Mouse (Mus musculus): ENCODE measurements around the gene Cdh20. TPM values are rescaled to one million over a fixed set of nuclear protein-coding genes. Genes with fewer than 3 reads are reported as not detected.

Cdh20 gene
- polyA plus RNA-seq, 1 experiment = not detected

DNA sequence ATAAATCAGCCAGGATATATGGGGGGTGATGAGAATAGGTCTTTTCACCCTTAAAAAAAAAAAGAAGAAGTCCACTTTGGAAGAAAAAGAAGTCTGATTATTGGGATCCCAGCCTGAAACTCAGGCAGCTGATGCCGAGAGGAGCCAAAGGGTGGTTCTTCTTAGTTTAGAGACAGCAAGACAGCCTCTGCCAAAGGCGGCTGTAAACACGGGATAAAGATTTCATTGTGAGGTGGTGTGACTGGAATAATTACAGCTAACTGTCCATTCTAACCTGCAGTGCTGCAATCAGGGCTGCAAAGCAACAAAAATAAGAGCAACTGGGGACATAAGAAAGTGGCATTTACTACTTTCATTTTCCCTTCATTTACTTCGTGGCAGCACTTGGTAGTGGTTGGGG is 3.6 kb downstream of the Cdh20 start:
- Histone ChIP-seq H3K4me3 (ENCODE audit: low read depth, low read length) (no peak overlapping the region), H3K27me3 (ENCODE audit: control insufficient read depth, insufficient read depth, low read length, poor library complexity, severe bottlenecking) (peaks cover 7% of the 10 kb centered on the region; the same call in 1 of the 2 replicates), H3K4me1 (ENCODE audit: control insufficient read depth, insufficient read depth, low read length) (no peaks in the 10 kb centered on the region), H3K27ac (ENCODE audit: insufficient read depth, low read length) (no peak overlapping the region), H3K9me3 (replicated peaks; ENCODE audit: control insufficient read depth, insufficient read depth, low read length, poor library complexity, severe bottlenecking) (no peaks in the 10 kb centered on the region), H3K36me3 (ENCODE audit: control insufficient read depth, insufficient read depth, low read length, poor library complexity, severe bottlenecking) (no peaks in the 10 kb centered on the region), H3K9ac (ENCODE audit: low read depth, poor library complexity, severe bottlenecking) (no peak overlapping the region)
- TF ChIP-seq EP300 (IDR thresholded peaks at IDR 0.05; ENCODE audit: insufficient read depth, low read depth, low read length) (no peak), POLR2A (IDR thresholded peaks at IDR 0.05; ENCODE audit: insufficient read depth, low read length) (no peak), CTCF (IDR thresholded peaks at IDR 0.05; ENCODE audit: low read depth, low read length) (no peak)

DNA sequence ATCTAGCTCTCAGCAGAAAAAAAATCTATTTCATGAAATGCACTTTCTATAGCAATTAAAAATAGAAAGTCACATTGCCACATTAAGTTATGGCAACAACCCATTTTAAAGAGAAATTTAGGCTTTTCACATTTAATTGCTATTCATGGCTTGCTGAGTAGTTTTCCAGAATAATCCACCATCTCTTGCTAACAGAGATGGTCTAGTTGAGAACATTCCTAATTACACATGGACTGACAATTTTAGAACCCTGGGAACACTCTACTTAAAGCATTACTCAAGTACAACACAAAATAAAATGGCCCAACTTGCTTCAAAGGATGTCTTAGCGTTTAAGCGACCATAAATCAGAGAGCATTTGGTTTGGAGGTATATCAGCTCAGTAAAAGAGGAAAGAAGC is 4.9 kb downstream of the Cdh20 start:
- Histone ChIP-seq H3K9me3 (replicated peaks; ENCODE audit: control insufficient read depth, insufficient read depth, low read length, poor library complexity, severe bottlenecking) (no peaks in the 10 kb centered on the region), H3K9ac (ENCODE audit: low read depth, poor library complexity, severe bottlenecking) (no peak overlapping the region), H3K27ac (ENCODE audit: insufficient read depth, low read length) (no peak overlapping the region), H3K4me3 (ENCODE audit: low read depth, low read length) (no peak overlapping the region), H3K4me1 (ENCODE audit: control insufficient read depth, insufficient read depth, low read length) (no peaks in the 10 kb centered on the region), H3K27me3 (ENCODE audit: control insufficient read depth, insufficient read depth, low read length, poor library complexity, severe bottlenecking) (peaks cover 3% of the 10 kb centered on the region; the same call in 1 of the 2 replicates), H3K36me3 (ENCODE audit: control insufficient read depth, insufficient read depth, low read length, poor library complexity, severe bottlenecking) (no peaks in the 10 kb centered on the region)
- no peak for TF ChIP-seq EP300 (IDR thresholded peaks at IDR 0.05; ENCODE audit: insufficient read depth, low read depth, low read length)

DNA sequence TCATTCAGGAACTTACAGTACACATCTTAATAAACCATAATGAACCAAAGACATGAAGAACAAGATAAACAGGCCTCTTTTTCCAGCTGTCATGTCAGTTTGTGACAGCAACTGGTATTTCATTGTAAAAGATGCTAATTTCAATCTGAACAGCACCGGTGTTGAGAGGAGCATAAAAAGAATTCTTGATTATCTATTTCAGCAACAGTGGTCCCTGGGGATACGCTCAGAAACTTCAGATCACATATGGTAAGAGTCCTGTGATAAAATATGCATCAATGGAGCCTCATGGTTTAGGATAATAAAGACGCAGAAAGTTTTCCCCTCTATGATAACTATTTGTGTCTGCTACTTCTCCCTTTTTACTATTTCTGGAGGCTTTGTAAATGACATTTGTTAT is 25.2 kb downstream of the Cdh20 start:
- no peak overlapping the region for H3K4me3 ChIP-seq (ENCODE audit: low read depth, low read length)

DNA sequence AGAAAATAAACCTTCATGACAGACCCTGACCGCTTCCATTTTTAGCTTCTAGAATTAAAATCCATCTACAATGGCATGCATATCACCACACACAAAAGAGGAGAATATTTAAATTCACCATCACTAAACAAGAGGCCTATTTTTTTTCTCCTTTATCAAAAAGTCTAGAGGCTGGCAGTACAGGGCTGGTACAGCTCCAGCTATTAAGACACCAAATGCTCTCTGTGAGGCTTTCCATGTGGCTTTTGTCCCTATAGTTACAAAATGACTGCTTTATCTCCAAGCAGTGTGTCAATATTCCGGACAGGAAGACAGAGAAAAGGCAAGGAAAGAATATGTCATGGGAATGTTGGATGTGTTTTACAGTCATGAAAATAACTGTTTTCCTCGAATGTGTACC is 27.8 kb downstream of the Cdh20 start:
- TF ChIP-seq CTCF (IDR thresholded peaks at IDR 0.05; ENCODE audit: low read depth, low read length) = no peak
- TF ChIP-seq POLR2A (IDR thresholded peaks at IDR 0.05; ENCODE audit: insufficient read depth, low read length) = no peak
- TF ChIP-seq EP300 (IDR thresholded peaks at IDR 0.05; ENCODE audit: insufficient read depth, low read depth, low read length) = no peak
- Histone ChIP-seq H3K27me3 (ENCODE audit: control insufficient read depth, insufficient read depth, low read length, poor library complexity, severe bottlenecking) (no peaks in the 10 kb centered on the region), H3K9me3 (replicated peaks; ENCODE audit: control insufficient read depth, insufficient read depth, low read length, poor library complexity, severe bottlenecking) (no peaks in the 10 kb centered on the region), H3K9ac (ENCODE audit: low read depth, poor library complexity, severe bottlenecking) (no peak overlapping the region), H3K36me3 (ENCODE audit: control insufficient read depth, insufficient read depth, low read length, poor library complexity, severe bottlenecking) (no peaks in the 10 kb centered on the region), H3K4me1 (ENCODE audit: control insufficient read depth, insufficient read depth, low read length) (no peaks in the 10 kb centered on the region), H3K27ac (ENCODE audit: insufficient read depth, low read length) (no peak overlapping the region), H3K4me3 (ENCODE audit: low read depth, low read length) (no peak overlapping the region)

More for the DNA sequence above, 25.2 kb downstream of the Cdh20 start:
- Histone ChIP-seq H3K4me1 (ENCODE audit: control insufficient read depth, insufficient read depth, low read length) (no peaks in the 10 kb centered on the region), H3K9me3 (replicated peaks; ENCODE audit: control insufficient read depth, insufficient read depth, low read length, poor library complexity, severe bottlenecking) (no peaks in the 10 kb centered on the region), H3K9ac (ENCODE audit: low read depth, poor library complexity, severe bottlenecking) (no peak overlapping the region), H3K36me3 (ENCODE audit: control insufficient read depth, insufficient read depth, low read length, poor library complexity, severe bottlenecking) (no peaks in the 10 kb centered on the region), H3K27ac (ENCODE audit: insufficient read depth, low read length) (no peak overlapping the region), H3K27me3 (ENCODE audit: control insufficient read depth, insufficient read depth, low read length, poor library complexity, severe bottlenecking) (no peaks in the 10 kb centered on the region)
- no peak for TF ChIP-seq POLR2A (IDR thresholded peaks at IDR 0.05; ENCODE audit: insufficient read depth, low read length)
- no peak for TF ChIP-seq EP300 (IDR thresholded peaks at IDR 0.05; ENCODE audit: insufficient read depth, low read depth, low read length)
- no peak for TF ChIP-seq CTCF (IDR thresholded peaks at IDR 0.05; ENCODE audit: low read depth, low read length)

DNA sequence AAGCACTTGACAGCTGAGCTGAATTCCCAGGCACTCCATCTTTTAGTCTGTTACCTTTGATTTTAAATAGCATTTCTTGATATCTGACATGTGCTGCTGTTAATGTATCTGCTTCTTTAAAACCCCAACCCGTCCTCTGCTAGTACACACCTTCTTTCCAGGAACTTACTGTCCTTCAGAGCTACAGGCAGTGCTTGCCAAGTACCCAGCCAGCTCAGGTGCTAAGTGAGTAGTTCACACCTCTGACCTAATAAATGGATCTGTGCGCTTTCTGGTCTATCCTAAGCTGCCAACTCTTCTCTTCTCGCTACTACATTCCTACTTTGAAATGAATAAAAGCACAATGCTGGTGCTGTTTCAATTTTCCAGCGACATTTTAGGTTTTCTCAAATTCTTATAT is 28.8 kb downstream of the Cdh20 start:
- no peaks in the 10 kb centered on the region for H3K4me1 ChIP-seq (ENCODE audit: control insufficient read depth, insufficient read depth, low read length)
- no peaks in the 10 kb centered on the region for H3K36me3 ChIP-seq (ENCODE audit: control insufficient read depth, insufficient read depth, low read length, poor library complexity, severe bottlenecking)
- TF ChIP-seq CTCF (IDR thresholded peaks at IDR 0.05; ENCODE audit: low read depth, low read length) (no peak), POLR2A (IDR thresholded peaks at IDR 0.05; ENCODE audit: insufficient read depth, low read length) (no peak), EP300 (IDR thresholded peaks at IDR 0.05; ENCODE audit: insufficient read depth, low read depth, low read length) (no peak)
- H3K27ac ChIP-seq (ENCODE audit: insufficient read depth, low read length) = no peak overlapping the region
- H3K27me3 ChIP-seq (ENCODE audit: control insufficient read depth, insufficient read depth, low read length, poor library complexity, severe bottlenecking) = no peaks in the 10 kb centered on the region
- no peak overlapping the region for H3K9ac ChIP-seq (ENCODE audit: low read depth, poor library complexity, severe bottlenecking)
- no peaks in the 10 kb centered on the region for H3K9me3 ChIP-seq (replicated peaks; ENCODE audit: control insufficient read depth, insufficient read depth, low read length, poor library complexity, severe bottlenecking)
- H3K4me3 ChIP-seq (ENCODE audit: low read depth, low read length) = no peak overlapping the region

DNA sequence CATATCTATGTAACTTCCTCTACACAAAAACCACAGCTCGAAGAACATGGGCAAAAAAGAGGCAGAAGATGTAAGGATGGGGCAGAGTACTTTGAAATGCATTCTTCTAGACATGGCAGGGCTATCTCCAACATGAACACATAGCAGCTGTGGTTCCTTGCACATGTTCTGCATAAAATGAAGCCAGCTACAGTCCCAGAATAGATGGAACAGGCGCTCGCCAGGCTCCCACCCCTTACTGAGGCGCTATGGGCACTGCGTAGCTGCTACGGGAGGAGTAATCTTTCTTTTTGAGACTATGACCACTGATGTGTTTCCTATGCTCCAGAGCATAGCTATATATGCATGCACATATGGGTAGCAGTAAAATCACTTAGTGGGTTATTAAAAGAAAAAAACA is 36.4 kb downstream of the Cdh20 start:
- TF ChIP-seq POLR2A (IDR thresholded peaks at IDR 0.05; ENCODE audit: insufficient read depth, low read length) (no peak), EP300 (IDR thresholded peaks at IDR 0.05; ENCODE audit: insufficient read depth, low read depth, low read length) (no peak), CTCF (IDR thresholded peaks at IDR 0.05; ENCODE audit: low read depth, low read length) (no peak)
- Histone ChIP-seq H3K9ac (ENCODE audit: low read depth, poor library complexity, severe bottlenecking) (no peak overlapping the region), H3K27ac (ENCODE audit: insufficient read depth, low read length) (no peak overlapping the region), H3K4me3 (ENCODE audit: low read depth, low read length) (no peak overlapping the region), H3K4me1 (ENCODE audit: control insufficient read depth, insufficient read depth, low read length) (no peaks in the 10 kb centered on the region), H3K36me3 (ENCODE audit: control insufficient read depth, insufficient read depth, low read length, poor library complexity, severe bottlenecking) (no peaks in the 10 kb centered on the region), H3K27me3 (ENCODE audit: control insufficient read depth, insufficient read depth, low read length, poor library complexity, severe bottlenecking) (no peaks in the 10 kb centered on the region), H3K9me3 (replicated peaks; ENCODE audit: control insufficient read depth, insufficient read depth, low read length, poor library complexity, severe bottlenecking) (no peaks in the 10 kb centered on the region)
